Comparison of ENCODE assay signal across 22 mouse cellular contexts in genomic region chr1:137147891-137148290, GRCm38 (mm10).
DNase-seq lines count a peak whose midpoint lies in the region; ATAC-seq and TF ChIP-seq lines count a peak whose summit lies in the region.
"Had no signal": no experiment of that assay in that cellular context is flagged by ENCODE, and none has a peak within 500 bp of the region (broad histone marks: within the 10 kb centered on the region; RNA-seq: fewer than 3 reads in every experiment).

No protein-coding gene starts in this region.

- H3K27me3 ChIP-seq in embryonic facial prominence, embryonic 14.5 days (replicated peaks; ENCODE audit: control insufficient read depth, insufficient read depth, low read length): no peaks in the 10 kb centered on the region
- H3K27me3 ChIP-seq in embryonic facial prominence, embryonic 10.5 days (replicated peaks; ENCODE audit: low read depth, poor library complexity, severe bottlenecking): no peaks in the 10 kb centered on the region
- no peaks in the 10 kb centered on the region for H3K27me3 ChIP-seq in kidney, adult 2 months (replicated peaks; ENCODE audit: control insufficient read depth, insufficient read depth, low read length)
- no peaks in the 10 kb centered on the region for H3K27me3 ChIP-seq in midbrain, embryonic 10.5 days (ENCODE audit: low read depth, poor library complexity, severe bottlenecking)
- H3K27me3 ChIP-seq: embryonic facial prominence, embryonic 13.5 days; hindbrain, embryonic 13.5 days; liver, embryonic 13.5 days; midbrain, embryonic 13.5 days; neural tube, embryonic 12.5 days had no signal

- 60% methylated on average over 3 of the region's 3 CpGs for WGBS in embryonic facial prominence, embryonic 14.5 days
- WGBS in embryonic facial prominence, embryonic 10.5 days: 89% methylated on average over 3 of the region's 3 CpGs
- WGBS in kidney, adult 2 months: 56% methylated on average over 3 of the region's 3 CpGs
- WGBS in midbrain, embryonic 10.5 days: 88% methylated on average over 3 of the region's 3 CpGs

- no peaks in the 10 kb centered on the region for H3K9me3 ChIP-seq in embryonic facial prominence, embryonic 14.5 days (ENCODE audit: control insufficient read depth, low read length)
- H3K9me3 ChIP-seq in embryonic facial prominence, embryonic 10.5 days: no peaks in the 10 kb centered on the region
- H3K9me3 ChIP-seq in midbrain, embryonic 10.5 days (replicated peaks): no peaks in the 10 kb centered on the region
- H3K9me3 ChIP-seq: embryonic facial prominence, embryonic 13.5 days; hindbrain, embryonic 13.5 days; liver, embryonic 13.5 days; midbrain, embryonic 13.5 days; neural tube, embryonic 12.5 days had no signal

- peak; percentile 48 for DNase-seq in embryonic facial prominence, embryonic 14.5 days (ENCODE audit: low spot score)
- DNase-seq in embryonic facial prominence, embryonic 10.5 days (ENCODE audit: low spot score): no peak
- peak; percentile 14 to 35 for DNase-seq in kidney, postnatal 4 days
- no peak for DNase-seq in kidney, adult 2 months
- DNase-seq in thymus, postnatal 10 days (ENCODE audit: low spot score in 2 of 2): no peak
- no peak for DNase-seq in midbrain, embryonic 10.5 days (ENCODE audit: low spot score)
- DNase-seq: adrenal gland, adult 2 months; cerebellum, adult 9-10 months; gastrocnemius, postnatal 36 days; left cerebral cortex, postnatal 4 days; liver, embryonic 13.5 days; thymus, postnatal 25 days had no signal

- no peak overlapping the region for H3K9ac ChIP-seq in embryonic facial prominence, embryonic 14.5 days (ENCODE audit: low read depth, low read length)
- H3K9ac ChIP-seq: embryonic facial prominence, embryonic 13.5 days; hindbrain, embryonic 13.5 days; liver, embryonic 13.5 days; midbrain, embryonic 13.5 days; neural tube, embryonic 12.5 days had no signal

- no peak overlapping the region for H3K27ac ChIP-seq in embryonic facial prominence, embryonic 14.5 days (replicated peaks; ENCODE audit: low read depth, low read length)
- H3K27ac ChIP-seq in embryonic facial prominence, embryonic 10.5 days (replicated peaks): no peak overlapping the region
- H3K27ac ChIP-seq in kidney, adult 2 months (ENCODE audit: insufficient read depth, low read depth, low read length): no peak overlapping the region
- H3K27ac ChIP-seq in midbrain, embryonic 10.5 days (replicated peaks): no peak overlapping the region
- H3K27ac ChIP-seq: embryonic facial prominence, embryonic 13.5 days; hindbrain, embryonic 13.5 days; layer of hippocampus, adult 2 months; liver, embryonic 13.5 days; macrophage; midbrain, embryonic 13.5 days; neural tube, embryonic 12.5 days had no signal

- TF ChIP-seq CTCF in kidney, adult 2 months (conservative IDR thresholded peaks at IDR 0.05; ENCODE audit: insufficient read depth, insufficient read length, low read depth, low read length): no peak

- H3K36me3 ChIP-seq in embryonic facial prominence, embryonic 14.5 days (ENCODE audit: control insufficient read depth, insufficient read depth, low read length): no peaks in the 10 kb centered on the region
- H3K36me3 ChIP-seq in embryonic facial prominence, embryonic 10.5 days (replicated peaks): no peaks in the 10 kb centered on the region
- H3K36me3 ChIP-seq in kidney, adult 2 months (ENCODE audit: control insufficient read depth, insufficient read depth, low read length): no peaks in the 10 kb centered on the region
- no peaks in the 10 kb centered on the region for H3K36me3 ChIP-seq in midbrain, embryonic 10.5 days
- H3K36me3 ChIP-seq: embryonic facial prominence, embryonic 13.5 days; hindbrain, embryonic 13.5 days; liver, embryonic 13.5 days; midbrain, embryonic 13.5 days; neural tube, embryonic 12.5 days had no signal

- no peak overlapping the region for H3K4me3 ChIP-seq in embryonic facial prominence, embryonic 14.5 days (ENCODE audit: low read depth, low read length)
- H3K4me3 ChIP-seq in embryonic facial prominence, embryonic 10.5 days: no peak overlapping the region
- H3K4me3 ChIP-seq in kidney, adult 2 months (ENCODE audit: insufficient read depth, low read depth, low read length): no peak overlapping the region
- H3K4me3 ChIP-seq in midbrain, embryonic 10.5 days: no peak overlapping the region
- H3K4me3 ChIP-seq: embryonic facial prominence, embryonic 13.5 days; hindbrain, embryonic 13.5 days; layer of hippocampus, adult 2 months; liver, embryonic 13.5 days; midbrain, embryonic 13.5 days; neural tube, embryonic 12.5 days had no signal

- H3K4me2 ChIP-seq in embryonic facial prominence, embryonic 14.5 days (ENCODE audit: low read depth, low read length): no peak overlapping the region
- H3K4me2 ChIP-seq: embryonic facial prominence, embryonic 13.5 days; hindbrain, embryonic 13.5 days; liver, embryonic 13.5 days; midbrain, embryonic 13.5 days; neural tube, embryonic 12.5 days had no signal

- no peaks in the 10 kb centered on the region for H3K4me1 ChIP-seq in embryonic facial prominence, embryonic 14.5 days (ENCODE audit: control insufficient read depth, insufficient read depth, low read length)
- no peaks in the 10 kb centered on the region for H3K4me1 ChIP-seq in embryonic facial prominence, embryonic 10.5 days
- no peaks in the 10 kb centered on the region for H3K4me1 ChIP-seq in kidney, adult 2 months (ENCODE audit: control insufficient read depth, insufficient read depth, low read length)
- H3K4me1 ChIP-seq in midbrain, embryonic 10.5 days: no peaks in the 10 kb centered on the region
- H3K4me1 ChIP-seq: embryonic facial prominence, embryonic 13.5 days; hindbrain, embryonic 13.5 days; midbrain, embryonic 13.5 days; neural tube, embryonic 12.5 days had no signal

- no peak for ATAC-seq in embryonic facial prominence, embryonic 14.5 days (ENCODE audit: low read depth)
- peak; percentile 97 for ATAC-seq in common myeloid progenitor, adult 5-6 weeks (replicated peaks; ENCODE audit: low read depth, poor library complexity, severe bottlenecking)
- ATAC-seq in megakaryocyte-erythroid progenitor cell, adult 5-6 weeks (replicated peaks; ENCODE audit: low FRiP score, low TSS enrichment, poor library complexity, severe bottlenecking): peak; percentile 87
- ATAC-seq: forebrain, embryonic 16.5 days; inflammation-experienced regulatory T-cells, adult 6 months; midbrain, embryonic 13.5 days had no signal

- no peak for TF ChIP-seq POLR2A in kidney, adult 2 months (IDR thresholded peaks at IDR 0.05; ENCODE audit: low read depth, low read length)

Comparison
In these comparisons a context has a peak if more than half of its experiments do, and no peak if none do; other contexts are left out.
1. DNase-seq: peak in embryonic facial prominence, embryonic 14.5 days (single experiment) and kidney, postnatal 4 days (2 of 2); none in embryonic facial prominence, embryonic 10.5 days (single experiment), kidney, adult 2 months (single experiment), thymus, postnatal 10 days (0 of 2) and midbrain, embryonic 10.5 days (single experiment).